Mouse (Mus musculus): ENCODE data around the gene Kcnma1.

DNA sequence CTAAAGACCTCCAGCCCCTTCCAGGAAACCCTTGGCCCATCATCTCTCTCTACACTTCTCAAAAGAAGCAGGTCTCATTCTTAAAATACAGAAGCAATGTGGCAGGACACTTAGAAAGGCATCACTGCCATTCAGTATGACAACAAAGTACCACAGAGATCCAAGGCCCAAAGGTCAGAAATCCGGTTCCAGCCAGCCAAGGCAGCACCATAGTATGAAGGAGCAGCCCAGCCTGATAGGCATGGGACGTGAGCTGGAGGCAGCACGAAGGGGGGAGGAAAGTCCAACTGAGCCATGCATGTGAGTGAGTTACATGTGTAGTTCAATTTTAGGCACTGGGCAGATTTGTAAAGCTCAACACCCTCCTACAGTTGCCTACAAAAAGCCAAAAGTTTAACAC, 135.0 kb downstream of the Kcnma1 start:
- TF ChIP-seq CTCF (conservative IDR thresholded peaks at IDR 0.05; ENCODE audit: low read length): no peak
- TF ChIP-seq NANOG (IDR thresholded peaks at IDR 0.05; ENCODE audit: borderline replicate concordance, low read length): no peak
- TF ChIP-seq POU5F1 (IDR thresholded peaks at IDR 0.05; ENCODE audit: borderline replicate concordance, low read length): no peak
